Mouse (Mus musculus) embryonic facial prominence, embryonic 13.5 days (tissue): ENCODE measurements at regions not wholly inside any gene's neighbourhood (a gene's known extent, or its start where the extent isn't known, plus 50 kb on each side); places are given as distances from the start of the nearest gene placed in this dataset.
"Not testable (repeated sequence)": the region's sequence is repeated elsewhere in the genome, so short reads cannot be mapped to it uniquely, and the experiment has no call there.

ENCODE experiments used
- ATAC-seq: fragments of 200-750 bp; cut with Nextera tagmentation; 2 replicates; pipeline ENCODE4 v1.8.0; 2017; ENCODE audit warnings: low read depth; ENCODE audit not compliant: insufficient number of reproducible peaks, insufficient read depth, low FRiP score, low TSS enrichment
- H3K27ac ChIP-seq: fragments of 300-500 bp; sonication (generic); 2 replicates; pipeline ENCODE4 v1.5.1; 2015; ENCODE audit warnings: moderate library complexity, mild to moderate bottlenecking, inconsistent platforms
- H3K27me3 ChIP-seq: fragments of 300-500 bp; sonication (generic); 2 replicates; pipeline ENCODE4 v1.6.1; 2015; ENCODE audit warnings: mild to moderate bottlenecking, inconsistent platforms
- H3K36me3 ChIP-seq: fragments of 300-500 bp; sonication (generic); 2 replicates; pipeline ENCODE4 v1.6.1; 2015; ENCODE audit warnings: mild to moderate bottlenecking, inconsistent platforms
- H3K4me1 ChIP-seq: fragments of 300-500 bp; sonication (generic); 2 replicates; pipeline ENCODE4 v1.6.1; 2015; ENCODE audit warnings: inconsistent platforms
- H3K4me2 ChIP-seq: fragments of 300-500 bp; sonication (generic); 2 replicates; pipeline ENCODE4 v1.6.1; 2015; ENCODE audit warnings: moderate library complexity, mild to moderate bottlenecking, inconsistent platforms
- H3K4me3 ChIP-seq: fragments of 300-500 bp; sonication (generic); 2 replicates; pipeline ENCODE4 v1.5.1; 2015; ENCODE audit warnings: mild to moderate bottlenecking, inconsistent platforms
- H3K9ac ChIP-seq: fragments of 300-500 bp; sonication (generic); 2 replicates; pipeline ENCODE4 v1.6.1; 2015; ENCODE audit warnings: mild to moderate bottlenecking, inconsistent platforms
- H3K9me3 ChIP-seq: fragments of 300-500 bp; sonication (generic); 2 replicates; pipeline ENCODE4 v1.6.1; 2016; ENCODE audit warnings: inconsistent platforms
- WGBS: fragments of 180-500 bp; shearing (Covaris S2); methylation state at CpG from one replicate; pipeline ENCODE4 v1.1.7; 2015; ENCODE audit warnings: mixed read lengths; 5-methylcytosine and 5-hydroxymethylcytosine counted together

DNA sequence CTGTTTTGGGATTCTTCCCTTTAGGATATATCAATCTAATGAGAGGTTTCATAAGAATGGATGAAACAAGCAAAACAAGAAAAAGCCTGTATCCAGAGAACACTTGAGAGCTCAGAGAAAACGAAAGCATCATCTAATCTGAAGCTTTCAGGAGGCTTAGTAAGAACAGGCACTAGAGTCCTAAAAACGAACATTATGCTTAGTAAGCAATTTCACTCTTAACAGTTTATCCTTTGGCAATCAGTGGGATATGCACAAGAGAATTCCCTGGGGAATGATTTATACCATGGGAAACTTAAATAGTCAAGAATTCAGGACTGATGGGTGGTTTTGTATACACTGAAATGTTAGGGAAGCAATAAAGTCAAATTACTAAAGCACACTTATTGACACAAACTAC, 521.5 kb upstream of the Clint1 start:
- Histone ChIP-seq H3K9ac (no peak overlapping the region), H3K36me3 (no peaks in the 10 kb centered on the region), H3K9me3 (no peaks in the 10 kb centered on the region), H3K4me2 (no peak overlapping the region), H3K4me1 (no peaks in the 10 kb centered on the region), H3K4me3 (no peak overlapping the region), H3K27ac (no peak overlapping the region), H3K27me3 (no peaks in the 10 kb centered on the region)
- ATAC-seq: no peak
- WGBS: 63% methylated on average over 2 of the region's 2 CpGs

DNA sequence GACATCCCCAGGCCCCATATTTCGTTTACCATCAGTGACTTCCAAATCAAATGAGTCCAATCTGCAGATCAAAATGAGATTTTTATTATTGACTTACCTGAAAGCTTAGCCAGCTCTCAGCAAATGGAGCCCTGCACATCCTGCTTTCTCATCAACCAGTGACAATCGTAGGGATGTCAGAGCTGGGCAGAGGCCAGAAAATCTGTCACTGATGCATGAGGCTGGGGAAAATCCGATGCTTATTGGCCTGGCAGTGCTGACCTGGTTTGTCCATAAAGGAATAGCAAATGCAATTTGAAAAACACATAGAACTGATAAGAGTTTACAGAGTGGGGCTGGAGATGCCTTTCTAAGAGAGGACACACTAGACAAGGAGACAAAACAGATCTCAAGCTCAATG, 518.1 kb upstream of the Clint1 start:
- no peak overlapping the region for H3K4me2 ChIP-seq
- WGBS: 73% methylated on average over 3 of the region's 3 CpGs
- ATAC-seq: no peak
- H3K27me3 ChIP-seq: no peaks in the 10 kb centered on the region
- H3K9me3 ChIP-seq: no peaks in the 10 kb centered on the region
- H3K4me3 ChIP-seq: no peak overlapping the region
- H3K36me3 ChIP-seq: no peaks in the 10 kb centered on the region
- no peaks in the 10 kb centered on the region for H3K4me1 ChIP-seq
- no peak overlapping the region for H3K9ac ChIP-seq
- H3K27ac ChIP-seq: no peak overlapping the region

DNA sequence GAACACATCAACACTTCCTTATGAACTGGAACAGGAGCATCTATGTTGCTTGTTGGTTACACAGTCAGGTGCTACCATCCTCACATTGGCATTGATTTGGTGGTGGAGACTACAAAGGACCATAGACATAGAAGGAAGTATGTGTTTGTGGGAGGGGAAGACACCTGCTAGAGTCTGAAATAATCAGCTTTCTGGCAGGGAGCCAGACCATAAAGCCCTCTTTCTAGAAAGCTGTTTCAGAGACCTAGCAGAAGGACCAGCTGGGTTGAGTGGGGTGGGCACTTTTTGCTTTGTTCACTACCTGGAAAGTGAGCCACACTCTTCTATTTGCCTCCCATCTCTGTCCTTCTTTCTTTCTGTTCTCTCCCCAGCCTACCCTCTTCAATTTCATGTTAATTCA, 502.5 kb upstream of the Clint1 start:
- Histone ChIP-seq H3K9ac (no peak overlapping the region), H3K4me3 (no peak overlapping the region), H3K27ac (no peak overlapping the region), H3K4me2 (no peak overlapping the region), H3K4me1 (no peaks in the 10 kb centered on the region), H3K27me3 (no peaks in the 10 kb centered on the region), H3K9me3 (no peaks in the 10 kb centered on the region), H3K36me3 (no peaks in the 10 kb centered on the region)
- ATAC-seq: no peak

DNA sequence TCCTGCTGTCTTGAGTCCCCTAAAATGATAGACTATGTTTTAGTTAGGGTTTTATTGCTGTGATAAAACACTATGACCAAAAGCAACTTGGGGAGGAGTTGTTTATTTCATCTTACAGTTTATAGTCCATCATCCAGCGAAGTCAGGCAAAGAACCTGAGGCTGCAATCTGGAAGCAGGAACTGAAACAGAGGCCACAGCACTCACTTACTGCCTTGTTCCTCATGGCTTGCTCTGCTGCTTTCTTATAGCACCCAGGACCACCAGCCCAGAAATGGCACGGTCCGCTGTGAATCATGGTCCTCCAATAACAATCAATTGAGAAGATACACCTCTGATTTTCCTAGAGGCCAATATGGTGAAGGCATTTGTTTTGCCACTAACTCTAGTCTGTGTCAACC, 486.5 kb upstream of the Clint1 start:
- Histone ChIP-seq H3K27ac (no peak overlapping the region), H3K27me3 (no peaks in the 10 kb centered on the region), H3K4me2 (no peak overlapping the region), H3K36me3 (no peaks in the 10 kb centered on the region), H3K9ac (no peak overlapping the region), H3K9me3 (no peaks in the 10 kb centered on the region), H3K4me3 (no peak overlapping the region), H3K4me1 (no peaks in the 10 kb centered on the region)
- ATAC-seq: no peak
- 95% methylated on average over 3 of the region's 3 CpGs for WGBS

DNA sequence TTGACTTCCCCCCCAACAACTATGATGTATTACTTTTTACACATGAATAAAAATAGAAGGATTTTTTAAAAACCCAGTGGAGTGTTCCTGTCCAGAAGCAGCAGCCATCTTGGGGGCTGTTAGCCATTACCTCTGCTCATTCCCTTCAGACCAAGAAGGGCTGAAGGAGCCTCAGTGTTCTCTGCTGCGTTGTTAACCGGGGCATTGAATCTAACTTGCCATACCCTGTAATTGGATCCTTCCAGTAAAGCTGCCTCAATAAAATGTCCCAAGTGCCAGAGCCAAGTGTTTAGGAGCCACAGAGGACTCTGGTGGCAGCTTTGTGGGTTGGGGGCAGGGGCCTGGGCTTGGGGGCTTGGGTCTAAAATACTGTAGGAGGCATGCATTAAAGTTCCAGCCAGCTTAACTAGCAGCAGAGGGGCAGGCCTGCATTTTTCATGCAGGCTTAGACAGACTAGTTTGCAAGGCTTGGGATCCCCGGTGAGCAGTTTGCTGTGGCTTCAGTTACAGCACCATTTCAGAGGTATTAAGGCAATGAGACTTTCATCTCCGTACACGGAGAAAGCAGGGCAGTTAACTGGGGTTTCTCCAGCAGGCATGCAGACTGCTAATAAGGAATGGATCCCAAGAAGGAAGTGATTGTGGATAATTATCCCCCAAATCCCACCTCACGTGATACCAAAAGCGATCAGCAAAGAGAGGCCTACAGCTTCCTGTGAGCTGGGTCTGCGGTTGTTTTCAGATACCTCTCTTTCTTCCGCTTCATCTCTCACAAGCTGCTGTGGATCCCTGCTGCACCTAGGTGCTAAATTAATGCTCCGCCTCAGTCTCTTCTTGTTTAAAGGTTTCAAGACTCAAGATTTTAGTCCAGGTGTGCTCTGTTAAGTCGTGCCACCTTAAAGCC, 462.4 kb upstream of the Clint1 start:
- H3K4me2 ChIP-seq: no peak overlapping the region
- no peak overlapping the region for H3K4me3 ChIP-seq
- ATAC-seq: peak; percentile 48; the same call in 1 of the 2 replicates
- 33% methylated on average over 11 of the region's 11 CpGs for WGBS
- H3K27me3 ChIP-seq: no peaks in the 10 kb centered on the region
- H3K9me3 ChIP-seq: no peaks in the 10 kb centered on the region
- peaks cover 12% of the 10 kb centered on the region for H3K4me1 ChIP-seq
- no peaks in the 10 kb centered on the region for H3K36me3 ChIP-seq
- H3K27ac ChIP-seq: peak overlapping the region; percentile 77
- H3K9ac ChIP-seq: no peak overlapping the region; the same call in 1 of the 2 replicates

DNA sequence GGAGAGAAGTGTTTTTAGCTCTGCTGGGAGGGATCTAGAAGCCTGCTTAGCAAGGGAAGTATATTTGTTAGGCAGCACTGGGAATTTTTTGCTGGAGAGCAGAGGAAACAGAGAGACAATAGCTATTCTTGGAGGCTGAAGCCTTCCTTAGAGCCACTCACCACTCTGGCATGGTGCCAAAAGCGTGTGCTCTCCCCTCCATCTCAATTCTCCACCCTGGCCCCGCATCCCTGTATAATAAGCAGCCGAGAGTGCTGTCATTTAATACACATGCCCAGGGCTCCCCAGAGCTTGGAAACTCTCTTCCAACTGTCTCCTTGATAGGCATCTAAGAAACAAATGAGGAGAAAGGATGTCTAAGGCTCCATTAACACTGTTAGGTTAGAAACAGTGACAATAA, 455.8 kb upstream of the Clint1 start:
- H3K4me2 ChIP-seq: no peak overlapping the region
- H3K27ac ChIP-seq: peak overlapping the region; percentile 53
- ATAC-seq: no peak
- 14% methylated on average over 3 of the region's 3 CpGs for WGBS
- H3K36me3 ChIP-seq: no peaks in the 10 kb centered on the region
- H3K27me3 ChIP-seq: no peaks in the 10 kb centered on the region
- no peak overlapping the region for H3K4me3 ChIP-seq
- H3K9ac ChIP-seq: no peak overlapping the region
- no peaks in the 10 kb centered on the region for H3K9me3 ChIP-seq
- peaks cover 17% of the 10 kb centered on the region for H3K4me1 ChIP-seq

DNA sequence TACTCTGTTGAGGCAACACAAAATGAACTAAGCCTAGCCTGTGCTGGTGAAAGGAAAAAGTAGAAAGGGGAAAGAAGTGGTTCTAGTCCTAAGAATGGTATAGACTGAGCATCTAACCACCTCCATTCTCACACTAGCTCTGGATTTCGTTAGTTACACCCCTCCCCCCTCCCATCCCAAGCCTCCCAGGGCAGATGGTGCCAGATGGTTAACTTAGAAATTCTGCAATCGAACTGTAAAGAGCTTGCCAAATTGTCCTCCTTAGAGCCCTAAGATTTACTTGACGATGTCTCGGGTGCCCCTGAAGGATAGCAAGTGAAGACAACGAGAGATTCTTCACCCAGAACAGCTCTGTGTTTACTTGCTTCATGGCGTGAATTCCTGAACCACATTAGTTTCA, 453.7 kb upstream of the Clint1 start:
- Histone ChIP-seq H3K9ac (no peak overlapping the region), H3K4me1 (peaks cover 17% of the 10 kb centered on the region), H3K36me3 (no peaks in the 10 kb centered on the region), H3K4me2 (no peak overlapping the region), H3K27ac (no peak overlapping the region), H3K27me3 (no peaks in the 10 kb centered on the region), H3K4me3 (no peak overlapping the region), H3K9me3 (no peaks in the 10 kb centered on the region)
- WGBS: 38% methylated on average over 6 of the region's 6 CpGs
- ATAC-seq: no peak

DNA sequence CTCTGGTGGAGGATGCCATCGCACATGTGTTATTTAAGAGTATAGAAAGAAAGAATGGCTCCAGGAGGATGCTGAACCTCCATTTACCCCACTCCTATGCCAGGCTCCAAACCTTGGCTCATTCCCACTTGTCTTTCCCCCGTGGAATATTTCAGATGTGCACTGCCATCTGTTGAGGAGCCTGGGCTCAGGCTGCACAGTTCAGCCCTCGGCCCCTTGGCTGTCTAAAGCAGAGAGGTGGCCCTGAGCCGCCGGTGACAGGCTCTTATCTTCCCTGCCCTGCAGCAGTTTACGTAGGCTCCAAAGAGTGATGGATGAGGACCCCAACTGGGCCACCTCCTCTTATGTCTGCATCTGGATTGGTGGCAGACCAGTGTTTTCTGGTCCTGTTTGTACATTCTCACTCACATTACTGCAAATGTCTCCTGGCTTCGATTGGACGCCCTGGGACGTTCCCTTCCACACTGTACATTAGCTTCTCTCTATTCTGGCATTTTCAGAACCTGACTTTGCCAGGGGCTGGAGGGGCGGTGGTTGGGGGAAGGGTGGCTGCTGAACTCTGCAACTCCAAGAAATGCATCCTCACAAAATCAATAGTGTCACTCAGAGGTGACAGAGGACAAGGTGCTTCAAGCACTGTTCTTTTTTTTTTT, 447.3 kb upstream of the Clint1 start:
- H3K9me3 ChIP-seq: no peaks in the 10 kb centered on the region
- H3K27me3 ChIP-seq: no peaks in the 10 kb centered on the region; the same call in 1 of the 2 replicates
- H3K27ac ChIP-seq: no peak overlapping the region
- H3K9ac ChIP-seq: no peak overlapping the region
- H3K4me3 ChIP-seq: no peak overlapping the region
- H3K36me3 ChIP-seq: no peaks in the 10 kb centered on the region
- 74% methylated on average over 10 of the region's 10 CpGs for WGBS
- no peak overlapping the region for H3K4me2 ChIP-seq
- peaks cover 21% of the 10 kb centered on the region for H3K4me1 ChIP-seq
- no peak for ATAC-seq

DNA sequence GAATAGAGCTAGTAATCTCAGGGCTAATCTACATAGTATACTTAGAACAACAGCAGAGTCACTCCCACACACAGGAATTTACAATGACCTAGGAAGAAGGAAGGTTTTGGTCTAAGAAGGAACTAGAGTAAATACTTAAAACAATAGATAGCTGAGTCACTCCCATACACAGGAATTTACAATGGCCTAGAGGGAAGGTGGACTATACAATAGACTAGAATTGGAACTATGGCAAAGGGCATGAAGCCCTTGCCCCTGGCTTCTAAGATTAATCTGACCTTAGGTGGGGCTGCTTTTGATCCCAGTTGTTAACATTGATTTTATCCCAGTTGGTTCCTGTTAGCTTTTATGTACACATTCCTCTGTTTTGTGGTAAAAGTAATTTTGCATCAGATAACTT, 427.8 kb upstream of the Clint1 start:
- not testable (repeated sequence) for H3K36me3 ChIP-seq, H3K4me2 ChIP-seq, ATAC-seq, H3K9ac ChIP-seq, H3K4me3 ChIP-seq, H3K9me3 ChIP-seq, H3K4me1 ChIP-seq, H3K27me3 ChIP-seq, H3K27ac ChIP-seq

DNA sequence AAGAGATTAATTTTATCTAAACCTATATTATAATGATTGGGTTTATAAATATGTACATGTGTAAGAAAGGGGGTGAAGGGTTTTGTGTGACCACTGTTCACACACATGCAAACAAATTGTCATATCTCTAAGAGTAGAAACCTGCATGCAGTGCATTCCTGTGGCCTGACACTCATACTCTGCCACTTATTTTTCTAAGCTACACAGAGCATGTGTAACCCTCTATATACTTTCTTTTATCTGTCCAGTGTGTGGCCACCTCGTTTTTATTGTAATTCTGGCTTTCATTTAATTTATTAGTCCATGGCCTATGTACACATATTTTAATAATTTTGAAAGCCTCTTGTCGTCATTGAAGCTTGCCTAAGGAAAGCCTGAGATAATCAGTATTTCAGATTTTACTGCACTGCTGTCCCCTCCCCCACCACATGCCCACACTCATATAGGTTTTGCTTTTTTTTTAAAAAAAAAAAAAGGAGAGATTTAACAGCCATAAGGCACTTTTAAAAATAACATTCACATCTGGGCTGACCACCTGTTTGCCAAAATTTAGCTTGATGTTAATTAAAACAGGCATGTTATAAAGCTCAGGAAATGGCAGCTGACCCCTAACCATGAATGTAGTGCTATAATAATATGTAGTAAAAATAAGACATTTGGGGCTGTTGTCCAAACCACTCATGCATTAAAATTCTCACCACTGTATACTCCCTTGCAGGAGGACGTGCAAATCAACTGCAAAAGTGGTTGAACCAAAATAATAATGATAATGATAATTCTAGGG, 410.7 kb upstream of the Clint1 start:
- Histone ChIP-seq H3K4me3 (no peak overlapping the region), H3K4me1 (no peaks in the 10 kb centered on the region), H3K9me3 (no peaks in the 10 kb centered on the region), H3K27me3 (no peaks in the 10 kb centered on the region), H3K36me3 (no peaks in the 10 kb centered on the region), H3K27ac (no peak overlapping the region), H3K4me2 (no peak overlapping the region), H3K9ac (no peak overlapping the region)
- 43% methylated on average over 3 of the region's 3 CpGs for WGBS
- no peak for ATAC-seq

DNA sequence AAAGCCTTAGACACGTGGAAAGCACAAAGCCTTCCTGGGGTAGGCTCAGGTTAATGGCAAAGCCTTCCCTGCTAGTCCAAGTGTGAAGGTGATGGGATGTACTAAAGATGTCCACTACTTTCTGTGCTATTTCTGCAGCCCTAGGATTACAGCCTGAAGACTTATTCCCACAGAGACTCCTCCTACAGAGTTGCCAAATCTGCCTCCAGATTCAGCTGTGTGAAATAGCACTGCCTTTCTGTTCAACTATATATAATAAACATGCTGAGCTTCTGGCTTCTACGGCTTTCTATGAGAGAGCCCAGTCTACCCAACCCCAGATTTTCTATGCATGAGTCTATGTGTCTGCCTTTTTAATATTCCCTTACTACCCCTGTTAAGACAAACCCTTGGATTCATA, 405.3 kb upstream of the Clint1 start:
- no peak overlapping the region for H3K9ac ChIP-seq
- H3K4me1 ChIP-seq: no peaks in the 10 kb centered on the region
- H3K27ac ChIP-seq: no peak overlapping the region
- H3K4me3 ChIP-seq: no peak overlapping the region
- no peak overlapping the region for H3K4me2 ChIP-seq
- no peaks in the 10 kb centered on the region for H3K9me3 ChIP-seq
- no peaks in the 10 kb centered on the region; the same call in 1 of the 2 replicates for H3K27me3 ChIP-seq
- H3K36me3 ChIP-seq: no peaks in the 10 kb centered on the region
- WGBS: 78% methylated on average over 2 of the region's 2 CpGs
- ATAC-seq: no peak
